Mouse (Mus musculus): ENCODE results near the gene Fanci. TPM values are rescaled to one million over a fixed set of nuclear protein-coding genes. Genes with fewer than 3 reads are reported as not detected.
A peak's percentile ranks its signal among the peaks of the same experiment; 100 is the strongest.

Fanci gene
- polyA plus RNA-seq, 1 experiment from 2014 or later, result 24.0 TPM

- Histone ChIP-seq H3K4me2 (ENCODE audit: low read depth, low read length, severe bottlenecking) (no peak overlapping the region), H3K27me3 (ENCODE audit: control insufficient read depth, insufficient read depth, low read length) (no peaks in the 10 kb centered on the region), H3K9me3 (ENCODE audit: control insufficient read depth, low read length) (no peaks in the 10 kb centered on the region), H3K9ac (ENCODE audit: low read length) (no peak overlapping the region), H3K4me1 (replicated peaks; ENCODE audit: control insufficient read depth, insufficient read depth, low read length) (no peaks in the 10 kb centered on the region), H3K4me3 (ENCODE audit: low read depth, low read length) (no peak overlapping the region), H3K36me3 (ENCODE audit: control insufficient read depth, insufficient read depth, low read length) (no peaks in the 10 kb centered on the region), H3K27ac (ENCODE audit: low read depth, low read length) (no peak overlapping the region)
- 48% methylated on average over 2 of the region's 2 CpGs for WGBS
- no peak for ATAC-seq (replicated peaks; ENCODE audit: low FRiP score)
- no peak for DNase-seq (ENCODE audit: low spot score)
These were observed 81.1 kb downstream of the Fanci start for GRCm38 (mm10) chr7:79472792-79473191.

- 90% methylated on average over 9 of the region's 9 CpGs for WGBS
- Histone ChIP-seq H3K4me3 (ENCODE audit: low read depth, low read length) (no peak overlapping the region), H3K4me2 (ENCODE audit: low read depth, low read length, severe bottlenecking) (no peak overlapping the region), H3K9ac (ENCODE audit: low read length) (no peak overlapping the region), H3K27me3 (ENCODE audit: control insufficient read depth, insufficient read depth, low read length) (no peaks in the 10 kb centered on the region), H3K4me1 (replicated peaks; ENCODE audit: control insufficient read depth, insufficient read depth, low read length) (no peaks in the 10 kb centered on the region), H3K36me3 (ENCODE audit: control insufficient read depth, insufficient read depth, low read length) (no peaks in the 10 kb centered on the region), H3K9me3 (ENCODE audit: control insufficient read depth, low read length) (no peaks in the 10 kb centered on the region), H3K27ac (ENCODE audit: low read depth, low read length) (no peak overlapping the region)
- ATAC-seq (replicated peaks; ENCODE audit: low FRiP score) (no peak), DNase-seq (ENCODE audit: low spot score) (no peak)
These were observed 81.9 kb downstream of the Fanci start for GRCm38 (mm10) chr7:79473496-79474194.

GRCm38 (mm10) chr7:79474831-79475399 is 83.2 kb downstream of the Fanci start:
- Histone ChIP-seq H3K4me3 (ENCODE audit: low read depth, low read length) (no peak overlapping the region), H3K27ac (ENCODE audit: low read depth, low read length) (no peak overlapping the region), H3K36me3 (ENCODE audit: control insufficient read depth, insufficient read depth, low read length) (no peaks in the 10 kb centered on the region), H3K9me3 (ENCODE audit: control insufficient read depth, low read length) (no peaks in the 10 kb centered on the region), H3K4me2 (ENCODE audit: low read depth, low read length, severe bottlenecking) (no peak overlapping the region), H3K27me3 (ENCODE audit: control insufficient read depth, insufficient read depth, low read length) (no peaks in the 10 kb centered on the region), H3K4me1 (replicated peaks; ENCODE audit: control insufficient read depth, insufficient read depth, low read length) (no peaks in the 10 kb centered on the region), H3K9ac (ENCODE audit: low read length) (no peak overlapping the region)
- WGBS, result 73% methylated on average over 5 of the region's 5 CpGs
- ATAC-seq (replicated peaks; ENCODE audit: low FRiP score), result no peak
- DNase-seq (ENCODE audit: low spot score), result no peak

- H3K9me3 ChIP-seq (ENCODE audit: control insufficient read depth, low read length), result no peaks in the 10 kb centered on the region
- ATAC-seq (replicated peaks; ENCODE audit: low FRiP score) (no peak), DNase-seq (ENCODE audit: low spot score) (no peak)
- no peak overlapping the region for H3K4me3 ChIP-seq (ENCODE audit: low read depth, low read length)
- no peaks in the 10 kb centered on the region for H3K4me1 ChIP-seq (replicated peaks; ENCODE audit: control insufficient read depth, insufficient read depth, low read length)
- H3K27ac ChIP-seq (ENCODE audit: low read depth, low read length), result no peak overlapping the region
- WGBS, result 66% methylated on average over 10 of the region's 10 CpGs
- H3K4me2 ChIP-seq (ENCODE audit: low read depth, low read length, severe bottlenecking), result no peak overlapping the region
- H3K36me3 ChIP-seq (ENCODE audit: control insufficient read depth, insufficient read depth, low read length), result no peaks in the 10 kb centered on the region
- H3K9ac ChIP-seq (ENCODE audit: low read length), result no peak overlapping the region
- H3K27me3 ChIP-seq (ENCODE audit: control insufficient read depth, insufficient read depth, low read length), result no peaks in the 10 kb centered on the region
These were observed 94.8 kb downstream of the Fanci start for GRCm38 (mm10) chr7:79486528-79486927.

GRCm38 (mm10) chr7:79493915-79494314 is 102.2 kb downstream of the Fanci start:
- peak; percentile 86 for DNase-seq (ENCODE audit: low spot score)
- Histone ChIP-seq H3K9me3 (ENCODE audit: control insufficient read depth, low read length) (no peaks in the 10 kb centered on the region), H3K9ac (ENCODE audit: low read length) (no peak overlapping the region), H3K36me3 (ENCODE audit: control insufficient read depth, insufficient read depth, low read length) (no peaks in the 10 kb centered on the region), H3K4me1 (replicated peaks; ENCODE audit: control insufficient read depth, insufficient read depth, low read length) (peaks cover 13% of the 10 kb centered on the region), H3K4me3 (ENCODE audit: low read depth, low read length) (no peak overlapping the region), H3K27ac (ENCODE audit: low read depth, low read length) (no peak overlapping the region), H3K27me3 (ENCODE audit: control insufficient read depth, insufficient read depth, low read length) (peaks cover 5% of the 10 kb centered on the region; the same call in 1 of the 2 replicates), H3K4me2 (ENCODE audit: low read depth, low read length, severe bottlenecking) (no peak overlapping the region)
- 6% methylated on average over 8 of the region's 8 CpGs for WGBS
- ATAC-seq (replicated peaks; ENCODE audit: low FRiP score), result no peak

GRCm38 (mm10) chr7:79495988-79496815 is 104.5 kb downstream of the Fanci start:
- DNase-seq (ENCODE audit: low spot score) (peak; percentile 98), ATAC-seq (replicated peaks; ENCODE audit: low FRiP score) (peak; percentile 65)
- WGBS, result under 1% methylated on average over 37 of the region's 38 CpGs
- Histone ChIP-seq H3K27ac (ENCODE audit: low read depth, low read length) (peak overlapping the region; percentile 99), H3K4me1 (replicated peaks; ENCODE audit: control insufficient read depth, insufficient read depth, low read length) (peaks cover 13% of the 10 kb centered on the region), H3K36me3 (ENCODE audit: control insufficient read depth, insufficient read depth, low read length) (no peaks in the 10 kb centered on the region), H3K4me2 (ENCODE audit: low read depth, low read length, severe bottlenecking) (peak overlapping the region; percentile 72), H3K27me3 (ENCODE audit: control insufficient read depth, insufficient read depth, low read length) (peaks cover 11% of the 10 kb centered on the region), H3K9me3 (ENCODE audit: control insufficient read depth, low read length) (no peaks in the 10 kb centered on the region), H3K9ac (ENCODE audit: low read length) (peak overlapping the region; percentile 98), H3K4me3 (ENCODE audit: low read depth, low read length) (peak overlapping the region; percentile 22)

- Histone ChIP-seq H3K4me3 (ENCODE audit: low read depth, low read length) (peak overlapping the region; percentile 22), H3K27ac (ENCODE audit: low read depth, low read length) (peak overlapping the region; percentile 99), H3K4me2 (ENCODE audit: low read depth, low read length, severe bottlenecking) (peak overlapping the region; percentile 72), H3K36me3 (ENCODE audit: control insufficient read depth, insufficient read depth, low read length) (no peaks in the 10 kb centered on the region), H3K9me3 (ENCODE audit: control insufficient read depth, low read length) (no peaks in the 10 kb centered on the region), H3K27me3 (ENCODE audit: control insufficient read depth, insufficient read depth, low read length) (peaks cover 13% of the 10 kb centered on the region), H3K9ac (ENCODE audit: low read length) (peak overlapping the region; percentile 98), H3K4me1 (replicated peaks; ENCODE audit: control insufficient read depth, insufficient read depth, low read length) (peaks cover 13% of the 10 kb centered on the region)
- ATAC-seq (replicated peaks; ENCODE audit: low FRiP score), result no peak
- peak; percentile 56 for DNase-seq (ENCODE audit: low spot score)
- 3% methylated on average over 9 of the region's 9 CpGs for WGBS
These were observed 105.1 kb downstream of the Fanci start for GRCm38 (mm10) chr7:79496816-79497328.

GRCm38 (mm10) chr7:79497701-79498115 is 106.0 kb downstream of the Fanci start:
- H3K9me3 ChIP-seq (ENCODE audit: control insufficient read depth, low read length), result no peaks in the 10 kb centered on the region
- H3K4me3 ChIP-seq (ENCODE audit: low read depth, low read length), result 0 out of 2 replicates have a peak overlapping the region, but pooled peaks have one; percentile 76
- peak overlapping the region; percentile 98 for H3K9ac ChIP-seq (ENCODE audit: low read length)
- under 1% methylated on average over 20 of the region's 20 CpGs for WGBS
- peaks cover 20% of the 10 kb centered on the region for H3K27me3 ChIP-seq (ENCODE audit: control insufficient read depth, insufficient read depth, low read length)
- ATAC-seq (replicated peaks; ENCODE audit: low FRiP score), result peak; percentile 56
- H3K27ac ChIP-seq (ENCODE audit: low read depth, low read length), result peak overlapping the region; percentile 99
- H3K4me2 ChIP-seq (ENCODE audit: low read depth, low read length, severe bottlenecking), result peak overlapping the region; percentile 72
- H3K4me1 ChIP-seq (replicated peaks; ENCODE audit: control insufficient read depth, insufficient read depth, low read length), result peaks cover 16% of the 10 kb centered on the region
- DNase-seq (ENCODE audit: low spot score), result peak; percentile 90
- no peaks in the 10 kb centered on the region; the same call in 1 of the 2 replicates for H3K36me3 ChIP-seq (ENCODE audit: control insufficient read depth, insufficient read depth, low read length)

Data from forebrain, embryonic 11.5 days (tissue).